Mouse (Mus musculus): Measurements from ENCODE around the gene Gnl2. TPM values are rescaled to one million over a fixed set of nuclear protein-coding genes. Genes with fewer than 3 reads are reported as not detected.

Gnl2 gene
- 67.1 and 106 TPM in 2 replicates for total RNA-seq (2023)

DNA sequence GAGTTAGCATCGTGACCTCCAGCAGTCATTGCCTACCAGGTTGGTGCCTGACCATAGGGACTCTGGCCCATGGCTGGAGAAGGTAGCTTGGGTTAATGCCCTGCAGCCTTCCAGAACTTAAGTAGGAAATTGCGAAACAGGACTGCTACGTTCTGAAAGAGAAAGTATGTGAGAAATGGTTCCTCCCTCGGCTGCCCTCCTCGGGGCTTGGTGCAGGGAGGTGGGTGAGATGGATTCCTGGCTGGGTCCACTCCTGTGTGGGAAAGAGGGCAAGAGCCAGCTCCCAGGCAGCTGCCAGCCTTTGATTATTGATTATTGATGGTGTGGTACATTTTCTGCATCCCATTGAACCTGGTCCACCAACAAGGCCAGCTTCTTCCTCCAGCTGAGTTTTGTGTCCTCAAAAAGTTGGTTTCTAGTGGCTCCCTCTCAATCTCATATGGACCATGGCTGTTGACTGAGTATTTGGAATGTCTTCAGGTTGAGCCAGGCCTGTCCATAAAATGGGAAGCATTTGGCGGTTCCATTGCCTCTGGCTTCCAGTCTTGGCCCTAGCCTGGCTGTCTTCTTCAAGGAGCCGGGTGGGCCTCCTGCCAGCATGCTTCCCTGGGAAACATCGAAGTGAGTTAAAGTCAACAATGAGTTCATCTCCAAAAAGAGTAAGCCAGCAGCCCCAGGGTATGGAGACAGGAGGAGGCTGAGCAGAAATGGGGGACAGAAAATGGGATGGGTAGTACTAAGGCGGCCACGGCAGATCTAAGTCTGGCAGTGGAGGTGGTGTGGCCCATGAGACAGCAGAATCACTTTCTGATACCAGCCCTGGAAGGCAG, at the start of gene Gnl2:
Gene Gnl2 (plus strand): TSS at position 780 of the 830 bp plus-strand sequence.

DNA sequence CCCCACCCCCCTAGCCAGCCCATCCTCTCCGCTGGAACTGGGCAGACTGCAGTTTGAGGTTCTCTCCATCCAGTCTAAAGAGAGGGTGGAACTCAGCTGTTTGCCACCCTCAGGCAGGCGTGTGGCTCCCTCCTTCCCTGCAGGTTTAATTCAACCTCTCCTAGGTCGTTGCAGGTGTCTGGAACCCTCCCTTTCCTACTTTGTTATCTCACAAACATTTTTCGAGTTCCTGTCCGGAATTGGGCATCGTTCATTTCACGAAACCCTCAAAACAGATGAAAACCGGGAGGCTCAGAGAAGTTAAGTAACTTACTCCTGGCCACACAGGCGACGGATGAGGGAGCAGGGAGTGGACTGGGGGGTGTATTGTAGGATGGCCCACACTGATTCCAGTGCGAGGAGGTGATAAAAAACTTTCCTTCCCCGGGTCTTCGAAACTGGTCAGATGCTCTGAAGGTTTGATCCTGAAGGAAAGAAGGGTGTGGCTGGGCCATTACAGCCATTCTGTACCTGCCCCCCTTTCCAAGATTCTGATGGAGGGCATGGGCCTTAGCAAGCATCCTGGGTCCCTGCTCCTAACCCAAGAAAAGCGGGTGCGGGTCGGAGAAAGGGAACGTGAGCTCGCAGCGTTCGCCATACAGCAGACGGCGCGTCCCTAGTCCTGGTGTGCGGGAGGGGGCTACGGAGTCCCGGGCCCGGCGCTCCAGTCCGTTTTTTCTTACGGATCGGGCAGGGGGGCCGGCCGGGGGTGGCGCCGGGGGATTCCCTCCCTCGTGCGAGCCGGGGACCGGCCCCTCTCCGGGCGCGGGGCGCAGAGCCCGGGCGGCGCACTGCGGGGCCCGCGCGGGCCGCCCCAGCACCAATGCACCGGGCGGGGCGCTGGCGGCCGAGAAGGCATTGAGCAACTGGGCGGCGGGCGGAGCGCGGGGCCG, 30.4 kb upstream of the Gnl2 start, which contains the start of gene Rspo1:
Gene Rspo1 (plus strand): TSS at position 760 of the 932 bp plus-strand sequence.

DNA sequence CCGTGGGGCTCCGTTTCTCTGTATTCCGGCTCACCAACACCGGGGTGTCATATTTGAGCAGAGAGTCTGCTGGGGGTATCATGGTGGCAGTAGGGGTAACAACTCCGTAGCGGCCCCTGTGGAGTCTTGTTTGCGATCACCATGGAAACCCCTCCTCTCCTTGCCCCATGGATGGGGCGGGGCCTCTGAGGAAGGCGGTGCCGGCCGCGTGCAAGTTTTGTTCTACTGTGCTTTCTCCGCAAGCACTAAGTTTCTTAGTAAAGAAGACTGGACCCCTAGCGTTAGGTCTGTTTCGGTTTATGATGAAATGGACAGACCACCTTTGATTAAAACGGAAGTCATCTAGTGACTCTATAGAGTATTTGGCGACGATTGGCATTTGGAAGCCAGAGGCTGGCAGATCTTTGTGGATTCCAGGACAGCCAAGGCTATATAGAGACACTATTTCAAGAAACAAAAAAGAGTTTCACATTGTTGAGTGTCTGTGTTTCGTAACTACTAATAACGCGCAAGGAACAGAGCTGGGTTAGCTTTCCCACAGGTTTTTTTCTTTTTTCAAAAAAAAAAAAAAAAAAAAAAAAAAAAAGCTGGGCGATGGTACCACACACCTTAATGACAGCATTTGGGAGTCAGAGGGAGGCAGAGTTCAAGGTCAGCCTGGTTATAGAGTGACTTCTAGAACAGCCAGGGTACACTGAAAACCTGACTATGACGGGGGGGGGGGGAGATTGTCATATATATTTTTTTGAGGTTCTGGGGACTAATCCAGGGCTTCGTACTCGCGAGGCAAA, 49.3 kb downstream of the Gnl2 start, which contains the start of gene Dnali1:
Gene Dnali1 (minus strand): TSS at position 187 of the 791 bp plus-strand sequence.

DNA sequence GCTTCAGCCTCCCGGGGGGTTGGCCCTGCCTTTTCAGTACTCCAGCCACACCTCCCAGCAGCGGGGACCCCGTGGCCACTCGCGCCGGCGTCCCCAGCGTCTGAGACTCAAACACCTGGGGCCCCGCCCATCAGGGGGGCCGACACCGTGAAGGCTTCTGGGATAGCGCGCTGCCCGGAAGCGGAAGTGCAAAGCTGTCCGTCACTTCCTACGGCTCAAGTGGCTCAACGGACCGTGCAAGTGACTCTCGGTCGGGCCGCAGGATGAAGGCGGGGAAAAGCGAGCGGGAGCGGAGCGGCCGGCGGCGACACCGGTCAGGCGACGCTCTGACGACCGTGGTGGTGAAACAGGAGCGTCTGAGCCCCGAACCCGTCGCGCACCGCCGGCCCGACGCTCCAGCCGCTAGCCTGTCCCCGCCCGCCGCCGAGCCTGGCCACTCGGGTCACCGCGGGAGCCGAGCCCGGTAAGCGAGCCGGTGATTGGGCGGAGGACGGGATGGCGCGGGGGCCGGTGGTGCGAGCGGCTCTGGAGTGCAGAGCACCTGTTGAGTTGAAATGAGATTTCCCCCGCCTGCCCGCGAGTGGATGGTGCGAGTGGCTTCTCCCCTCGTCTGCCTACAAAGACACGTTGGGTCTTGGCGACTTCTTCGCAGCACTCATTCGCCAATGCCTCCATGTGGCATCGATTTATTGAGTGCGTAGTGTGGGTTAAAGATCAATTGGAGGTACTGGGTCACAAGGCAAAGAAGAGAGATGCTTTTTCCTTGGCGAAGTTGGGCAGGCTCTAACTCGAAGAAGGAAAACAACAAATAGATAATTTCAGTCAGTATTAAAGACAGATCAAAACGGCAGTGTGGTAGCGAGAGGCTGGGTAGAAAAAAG, 50.3 kb downstream of the Gnl2 start, which contains the start of gene Snip1:
Gene Snip1 (plus strand): TSS at position 183 of the 881 bp plus-strand sequence.

DNA sequence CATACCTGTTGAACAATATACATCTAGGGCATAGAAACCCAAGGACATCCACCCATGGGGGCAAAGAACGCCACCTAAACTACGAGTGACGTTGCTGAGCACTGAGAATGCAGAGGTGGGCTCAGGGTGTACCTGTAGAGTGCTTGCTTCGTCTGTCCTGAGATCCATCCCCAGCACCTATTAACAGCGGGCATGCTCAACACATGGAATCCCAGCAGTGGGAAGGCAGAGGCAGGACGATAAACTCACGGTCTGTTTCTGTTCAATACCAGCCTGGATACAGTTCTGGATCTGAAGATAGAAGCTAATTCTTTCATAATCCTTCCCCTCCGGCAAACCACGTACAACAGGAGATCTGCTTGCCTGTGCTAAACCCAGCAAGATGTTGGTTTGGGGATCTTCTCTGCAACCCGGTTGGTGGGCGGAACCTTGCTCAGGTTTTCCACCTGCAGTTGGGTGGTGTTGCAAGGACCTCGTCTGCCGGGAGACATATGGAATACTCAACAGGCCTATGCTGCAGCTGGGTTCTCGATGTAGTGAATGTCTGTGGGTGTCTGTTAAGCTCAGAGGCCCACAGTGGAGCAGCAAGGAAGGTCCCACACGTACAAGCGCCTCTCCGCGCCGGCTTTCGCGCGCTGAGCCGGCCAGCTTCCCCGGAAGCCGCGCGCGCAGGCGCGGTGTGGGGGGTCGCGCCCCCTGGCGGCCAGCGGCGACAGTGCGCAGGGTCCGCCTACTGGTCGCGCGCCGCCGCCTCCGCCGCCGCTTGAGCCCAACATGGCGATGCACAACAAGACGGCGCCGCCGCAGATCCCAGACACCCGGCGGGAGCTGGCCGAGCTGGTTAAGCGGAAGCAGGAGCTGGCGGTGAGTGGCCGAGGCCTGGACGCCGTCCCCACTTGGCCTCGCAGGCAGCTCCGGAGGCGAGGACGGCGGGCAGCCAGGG, 68.3 kb downstream of the Gnl2 start, which contains the start of gene Meaf6:
Gene Meaf6 (plus strand): TSS at position 732 of the 943 bp plus-strand sequence.

Other genes with a start within 250 kb of the Gnl2 start
- gene Mtf1, start 214.5 kb upstream of the Gnl2 start, total RNA-seq (2023): 66.4 and 67.3 TPM in 2 replicates
- 51.9 and 83.1 TPM in 2 replicates for gene Yrdc, start 165.9 kb upstream of the Gnl2 start, total RNA-seq (2023)
- 10.8 and 13.5 TPM in 2 replicates for gene 1110065P20Rik, start 165.4 kb upstream of the Gnl2 start, total RNA-seq (2023)
- not detected in 2 replicates for gene Maneal, start 154.4 kb upstream of the Gnl2 start, total RNA-seq (2023)
- gene Epha10, start 135.7 kb upstream of the Gnl2 start, total RNA-seq (2023): 0.09 TPM in 1 of 2 replicates, not detected in the other
- gene 9930104L06Rik, start 79.5 kb upstream of the Gnl2 start, total RNA-seq (2023): 6.3 and 6.6 TPM in 2 replicates
- gene Cdca8, start 77.3 kb upstream of the Gnl2 start, total RNA-seq (2023): 60.2 and 61.0 TPM in 2 replicates
- 2.0 and 3.6 TPM in 2 replicates for gene Rspo1, start 30.2 kb upstream of the Gnl2 start, total RNA-seq (2023)
- not detected in 2 replicates for gene Dnali1, start 49.1 kb downstream of the Gnl2 start, total RNA-seq (2023)
- 43.8 and 46.7 TPM in 2 replicates for gene Snip1, start 50.1 kb downstream of the Gnl2 start, total RNA-seq (2023)
- gene Meaf6, start 68.5 kb downstream of the Gnl2 start, total RNA-seq (2023): 21.9 and 22.8 TPM in 2 replicates
- gene Zc3h12a, start 111.3 kb downstream of the Gnl2 start, total RNA-seq (2023): 193 and 260 TPM in 2 replicates